Mouse (Mus musculus) ES-Bruce4 (cell line): ENCODE measurements around the gene Glod5. TPM values are rescaled to one million over a fixed set of nuclear protein-coding genes. Genes with fewer than 3 reads are reported as not detected.

ENCODE experiments used
- H3K27ac ChIP-seq: 2 replicates; pipeline ENCODE4 v1.5.1; 2012; ENCODE audit warnings: low read length, inconsistent platforms; ENCODE audit not compliant: insufficient read depth
- H3K27me3 ChIP-seq: 2 replicates; pipeline ENCODE4 v1.6.1; 2012; ENCODE audit warnings: mild to moderate bottlenecking, low read length, inconsistent platforms; ENCODE audit not compliant: control insufficient read depth, poor library complexity, insufficient read depth, severe bottlenecking
- H3K36me3 ChIP-seq: 2 replicates; pipeline ENCODE4 v1.6.1; 2012; ENCODE audit warnings: inconsistent platforms, mild to moderate bottlenecking, low read length, moderate library complexity; ENCODE audit not compliant: control insufficient read depth, poor library complexity, insufficient read depth, severe bottlenecking
- H3K4me1 ChIP-seq: one replicate; pipeline ENCODE4 v1.8.1; 2011; ENCODE audit warnings: low read length; ENCODE audit not compliant: control insufficient read depth, insufficient read depth
- H3K4me3 ChIP-seq: 2 replicates; pipeline ENCODE4 v1.5.1; 2011; ENCODE audit warnings: low read depth, mild to moderate bottlenecking, low read length
- H3K9ac ChIP-seq: 2 replicates; pipeline ENCODE4 v1.6.1; 2012; ENCODE audit warnings: low read depth, mild to moderate bottlenecking, inconsistent platforms; ENCODE audit not compliant: poor library complexity, severe bottlenecking
- H3K9me3 ChIP-seq: replicated peaks from 2 replicates; pipeline ENCODE4 v1.6.1; 2012; ENCODE audit warnings: mild to moderate bottlenecking, low read length, inconsistent platforms; ENCODE audit not compliant: control insufficient read depth, poor library complexity, insufficient read depth, severe bottlenecking
- CTCF ChIP-seq: IDR thresholded peaks from one replicate; pipeline ENCODE4 v1.8.1; 2011; ENCODE audit warnings: low read depth, low read length
- EP300 ChIP-seq: IDR thresholded peaks from 2 replicates; pipeline ENCODE4 v1.6.1; 2011; ENCODE audit warnings: low read depth, low read length; ENCODE audit not compliant: insufficient read depth
- POLR2A ChIP-seq: IDR thresholded peaks from one replicate; pipeline ENCODE4 v1.8.1; 2011; ENCODE audit warnings: low read length; ENCODE audit not compliant: insufficient read depth
- polyA plus RNA-seq: library from polyadenylated mRNA; stranded (reverse); fragments of >200 nt; gene quantifications from 2 replicates; pipeline ENCODE4 v1.2.4, GENCODE M21; 2011; ENCODE audit warnings: low read depth; ENCODE audit not compliant: missing spikeins, insufficient read depth, insufficient read length

Gene Glod5
- polyA plus RNA-seq, 1 experiment = 15.9 TPM

GRCm38 (mm10) chrX:7963829-7964626 lies 54.3 kb downstream of the Glod5 start:
- Histone ChIP-seq H3K36me3 (no peaks in the 10 kb centered on the region), H3K9ac (no peak overlapping the region), H3K4me3 (no peak overlapping the region), H3K9me3 (no peaks in the 10 kb centered on the region), H3K27ac (no peak overlapping the region), H3K27me3 (no peaks in the 10 kb centered on the region), H3K4me1 (no peaks in the 10 kb centered on the region)
- no peak for TF ChIP-seq CTCF
- no peak for TF ChIP-seq EP300
- no peak for TF ChIP-seq POLR2A

- Histone ChIP-seq H3K27ac (no peak overlapping the region), H3K4me3 (no peak overlapping the region), H3K9me3 (no peaks in the 10 kb centered on the region), H3K9ac (no peak overlapping the region), H3K36me3 (no peaks in the 10 kb centered on the region), H3K27me3 (no peaks in the 10 kb centered on the region), H3K4me1 (no peaks in the 10 kb centered on the region)
- no peak for TF ChIP-seq POLR2A
- TF ChIP-seq EP300 = no peak
- TF ChIP-seq CTCF = no peak
Measured at GRCm38 (mm10) chrX:7958868-7959267, 59.4 kb downstream of the Glod5 start.

Other genes starting within 250 kb of the Glod5 start
- 18.5 and 19.2 TPM in 2 replicates for gene Gripap1, start 228.7 kb downstream of the Glod5 start, polyA plus RNA-seq
- 8.3 and 8.6 TPM in 2 replicates for gene Kcnd1, start 196.2 kb downstream of the Glod5 start, polyA plus RNA-seq
- 85.0 and 90.6 TPM in 2 replicates for gene Otud5, start 177.1 kb downstream of the Glod5 start, polyA plus RNA-seq
- gene Pim2, start 140.2 kb downstream of the Glod5 start, polyA plus RNA-seq = 29.8 and 31.2 TPM in 2 replicates
- gene Slc35a2, start 134.5 kb downstream of the Glod5 start, polyA plus RNA-seq = 25.6 and 31.4 TPM in 2 replicates
- 83.3 and 87.9 TPM in 2 replicates for gene Pqbp1, start 119.2 kb downstream of the Glod5 start, polyA plus RNA-seq
- gene Timm17b, start 119.1 kb downstream of the Glod5 start, polyA plus RNA-seq = 41.6 and 44.9 TPM in 2 replicates
- not detected in 2 replicates for gene Gm10491, start 110.7 kb downstream of the Glod5 start, polyA plus RNA-seq
- not detected in 2 replicates for gene Gm10490, start 109.0 kb downstream of the Glod5 start, polyA plus RNA-seq
- gene Pcsk1n, start 98.7 kb downstream of the Glod5 start, polyA plus RNA-seq = 12.3 and 16.9 TPM in 2 replicates
- 31.2 and 31.7 TPM in 2 replicates for gene Eras, start 89.9 kb downstream of the Glod5 start, polyA plus RNA-seq
- 85.6 and 101 TPM in 2 replicates for gene Hdac6, start 70.6 kb downstream of the Glod5 start, polyA plus RNA-seq
- gene Gata1, start 40.4 kb downstream of the Glod5 start, polyA plus RNA-seq = 1.3 and 1.9 TPM in 2 replicates
- gene Suv39h1, start 56.3 kb upstream of the Glod5 start, polyA plus RNA-seq = 35.4 and 35.9 TPM in 2 replicates
- gene Was, start 72.0 kb upstream of the Glod5 start, polyA plus RNA-seq = 0.62 and 0.66 TPM in 2 replicates
- 8.7 and 11.2 TPM in 2 replicates for gene Wdr13, start 114.4 kb upstream of the Glod5 start, polyA plus RNA-seq
- 421 and 458 TPM in 2 replicates for gene Rbm3, start 127.4 kb upstream of the Glod5 start, polyA plus RNA-seq
- gene Tbc1d25, start 157.7 kb upstream of the Glod5 start, polyA plus RNA-seq = 9.5 and 10.9 TPM in 2 replicates
- gene Ebp, start 175.0 kb upstream of the Glod5 start, polyA plus RNA-seq = 57.6 and 59.1 TPM in 2 replicates
- gene Porcn, start 188.0 kb upstream of the Glod5 start, polyA plus RNA-seq = 8.5 and 10.8 TPM in 2 replicates
- gene Ftsj1, start 233.9 kb upstream of the Glod5 start, polyA plus RNA-seq = 20.1 and 24.7 TPM in 2 replicates